Comparison of ENCODE assay signal across 8 mouse cellular contexts in genomic region chr2:122027091-122027490, GRCm38 (mm10). TPM values are rescaled to one million over a fixed set of nuclear protein-coding genes. Genes with fewer than 3 reads are reported as not detected.
DNase-seq lines count a peak whose midpoint lies in the region; ATAC-seq and TF ChIP-seq lines count a peak whose summit lies in the region.
"Not testable (repeated sequence)": the region's sequence is repeated elsewhere in the genome, so short reads cannot be mapped to it uniquely, and the experiment has no call there.

No protein-coding gene starts in this region.

- TF ChIP-seq CTCF in CH12.LX (conservative IDR thresholded peaks at IDR 0.05 in 1 of 2, IDR thresholded peaks at IDR 0.05 in 1 of 2; ENCODE audit: low read depth in 2 of 2, low read length in 2 of 2), result not testable (repeated sequence)

- H3K36me3 ChIP-seq in CH12.LX (replicated peaks in 1 of 2; ENCODE audit: control insufficient read depth in 1 of 2, insufficient read depth in 1 of 2, low read length in 1 of 2), result peaks cover 0 to 11% of the 10 kb centered on the region in 2 experiments
- peaks cover 17% of the 10 kb centered on the region for H3K36me3 ChIP-seq in erythroblast, embryonic 14.5 days (ENCODE audit: control insufficient read depth)
- H3K36me3 ChIP-seq in heart, embryonic 14.5 days (ENCODE audit: control insufficient read depth, insufficient read depth, low read length), result peaks cover 16% of the 10 kb centered on the region
- H3K36me3 ChIP-seq in kidney, embryonic 16.5 days (ENCODE audit: insufficient read depth, low read length); lung, embryonic 16.5 days (ENCODE audit: control insufficient read depth, insufficient read depth, low read length); stomach, embryonic 16.5 days (ENCODE audit: control insufficient read depth, insufficient read depth, low read length): not testable (repeated sequence)
- peaks cover 17% of the 10 kb centered on the region; the same call in 1 of the 2 replicates for H3K36me3 ChIP-seq in liver, embryonic 12.5 days

- H3K4me1 ChIP-seq in CH12.LX (ENCODE audit: control insufficient read depth in 1 of 2, insufficient read depth in 2 of 2), result peaks cover 0 to 19% of the 10 kb centered on the region in 2 experiments; a peak in 2 of 4 replicates
- H3K4me1 ChIP-seq in erythroblast, embryonic 14.5 days (ENCODE audit: control insufficient read depth), result peaks cover 25% of the 10 kb centered on the region
- H3K4me1 ChIP-seq in heart, embryonic 14.5 days (ENCODE audit: control insufficient read depth in 2 of 2, insufficient read depth in 2 of 2, low read length in 2 of 2), result peaks cover 0 to 10% of the 10 kb centered on the region in 2 experiments; a peak in 2 of 4 replicates
- peaks cover 15% of the 10 kb centered on the region for H3K4me1 ChIP-seq in kidney, embryonic 16.5 days (ENCODE audit: insufficient read depth, low read length)
- H3K4me1 ChIP-seq in liver, embryonic 12.5 days, result peaks cover 35% of the 10 kb centered on the region
- not testable (repeated sequence) for H3K4me1 ChIP-seq in lung, embryonic 16.5 days (replicated peaks; ENCODE audit: control insufficient read depth, insufficient read depth, low read length); stomach, embryonic 16.5 days (ENCODE audit: control insufficient read depth, insufficient read depth, low read length)

- H3K27ac ChIP-seq in CH12.LX (ENCODE audit: insufficient read depth, low read depth); heart, embryonic 14.5 days (replicated peaks in 1 of 2; ENCODE audit: control insufficient read depth in 1 of 2, insufficient read depth in 1 of 2, low read depth in 2 of 2, low read length in 2 of 2); kidney, embryonic 16.5 days (ENCODE audit: low read length); lung, embryonic 16.5 days (ENCODE audit: low read length); stomach, embryonic 16.5 days (ENCODE audit: low read length): not testable (repeated sequence)
- H3K27ac ChIP-seq in liver, embryonic 12.5 days, result peak overlapping the region; percentile 98; the same call in 1 of the 2 replicates

- H3K27me3 ChIP-seq in CH12.LX (replicated peaks); erythroblast, embryonic 14.5 days (ENCODE audit: control insufficient read depth); heart, embryonic 14.5 days (ENCODE audit: control insufficient read depth, insufficient read depth, low read length); kidney, embryonic 16.5 days (ENCODE audit: insufficient read depth, low read length); liver, embryonic 12.5 days (replicated peaks); lung, embryonic 16.5 days (ENCODE audit: control insufficient read depth, insufficient read depth, low read depth, low read length); stomach, embryonic 16.5 days (ENCODE audit: control insufficient read depth, insufficient read depth, low read length): not testable (repeated sequence)

- 0 out of 2 replicates have a peak overlapping the region, but pooled peaks have one; percentile 83 for H3K9ac ChIP-seq in CH12.LX (ENCODE audit: insufficient read depth, low read depth)
- not testable (repeated sequence) for H3K9ac ChIP-seq in heart, embryonic 14.5 days (ENCODE audit: low read length); kidney, embryonic 16.5 days (replicated peaks; ENCODE audit: low read length); lung, embryonic 16.5 days (ENCODE audit: low read length); stomach, embryonic 16.5 days (ENCODE audit: low read length)
- H3K9ac ChIP-seq in liver, embryonic 12.5 days, result peak overlapping the region; percentile 97

- not testable (repeated sequence) for H3K4me3 ChIP-seq in CH12.LX (replicated peaks in 1 of 3; ENCODE audit: low read depth in 2 of 3, low read length in 2 of 3, poor library complexity in 1 of 3); heart, embryonic 14.5 days (ENCODE audit: control insufficient read depth in 1 of 2, insufficient read depth in 1 of 2, low read depth in 1 of 2, low read length in 2 of 2); kidney, embryonic 16.5 days (ENCODE audit: low read length); lung, embryonic 16.5 days (ENCODE audit: low read length); stomach, embryonic 16.5 days (replicated peaks; ENCODE audit: low read length)
- H3K4me3 ChIP-seq in erythroblast, embryonic 14.5 days (replicated peaks), result peak overlapping the region; percentile 99
- peak overlapping the region; percentile 88 for H3K4me3 ChIP-seq in liver, embryonic 12.5 days

- not testable (repeated sequence) for TF ChIP-seq POLR2A in CH12.LX (IDR thresholded peaks at IDR 0.05; ENCODE audit: low read depth, low read length)

- H3K9me3 ChIP-seq in CH12.LX (replicated peaks; ENCODE audit: low read length); erythroblast, embryonic 14.5 days (ENCODE audit: control insufficient read depth, low read length); heart, embryonic 14.5 days (ENCODE audit: control insufficient read depth, low read length); kidney, embryonic 16.5 days (ENCODE audit: low read length); liver, embryonic 12.5 days (replicated peaks); lung, embryonic 16.5 days (ENCODE audit: control insufficient read depth, low read length); stomach, embryonic 16.5 days (replicated peaks; ENCODE audit: control insufficient read depth, low read length): not testable (repeated sequence)

- not testable (repeated sequence) for TF ChIP-seq RAD21 in CH12.LX (IDR thresholded peaks at IDR 0.05; ENCODE audit: low read depth, low read length)

- not testable (repeated sequence) for DNase-seq in CH12.LX (ENCODE audit: extremely low read depth)
- DNase-seq in cerebellum, adult 8-10 months, result peak; percentile 12

- in situ Hi-C loops in CH12.LX (cut with MboI; ENCODE audit: low pct_ligation_motif_present, low pct_unique_long_range_greater_than_20kb, low sequenced_read_pairs), result loop anchor here (10.0 to 25.0 kb wide), 2 partner anchors 152 to 465 kb away; no protein-coding TSS in a partner anchor

- H3K4me2 ChIP-seq in CH12.LX (ENCODE audit: insufficient read depth, low read depth, poor library complexity, severe bottlenecking), result 0 out of 2 replicates have a peak overlapping the region, but pooled peaks have one; percentile 90
- H3K4me2 ChIP-seq in heart, embryonic 14.5 days (ENCODE audit: low read length), result peak overlapping the region; percentile 79; the same call in 1 of the 2 replicates
- peak overlapping the region; percentile 57; the same call in 1 of the 2 replicates for H3K4me2 ChIP-seq in kidney, embryonic 16.5 days (replicated peaks; ENCODE audit: low read depth, low read length)
- H3K4me2 ChIP-seq in liver, embryonic 12.5 days, result peak overlapping the region; percentile 74
- H3K4me2 ChIP-seq in lung, embryonic 16.5 days (ENCODE audit: low read depth, low read length), result peak overlapping the region; percentile 70
- H3K4me2 ChIP-seq in stomach, embryonic 16.5 days (ENCODE audit: low read depth, low read length), result peak overlapping the region; percentile 61; the same call in 1 of the 2 replicates

- dilution Hi-C loops in CH12.LX (cut with MboI; ENCODE audit: extremely low pct_ligation_motif_present, extremely low pct_unique_long_range_greater_than_20kb, low sequenced_read_pairs), result not testable (repeated sequence)

- not testable (repeated sequence) for TF ChIP-seq EP300 in CH12.LX (IDR thresholded peaks at IDR 0.05; ENCODE audit: low read length)

- WGBS in heart, embryonic 14.5 days, result 92% methylated on average over 10 of the region's 10 CpGs
- WGBS in kidney, embryonic 16.5 days, result 91% methylated on average over 10 of the region's 10 CpGs
- WGBS in liver, embryonic 12.5 days (ENCODE audit: insufficient replicate concordance), result 85% methylated on average over 10 of the region's 10 CpGs
- WGBS in lung, embryonic 16.5 days, result 88% methylated on average over 10 of the region's 10 CpGs
- 89% methylated on average over 10 of the region's 10 CpGs for WGBS in stomach, embryonic 16.5 days

- H3K79me2 ChIP-seq in CH12.LX (replicated peaks; ENCODE audit: control insufficient read depth, extremely low read depth, insufficient read depth, poor library complexity, severe bottlenecking), result peaks cover 32% of the 10 kb centered on the region

- ATAC-seq in heart, embryonic 14.5 days (ENCODE audit: insufficient number of reproducible peaks, insufficient read depth, low FRiP score, low read depth); kidney, embryonic 16.5 days (ENCODE audit: low FRiP score, low TSS enrichment); liver, embryonic 12.5 days; lung, embryonic 16.5 days (ENCODE audit: low read depth); stomach, embryonic 16.5 days (ENCODE audit: insufficient read depth, low FRiP score): not testable (repeated sequence)

TF ChIP-seq in CH12.LX, 34 proteins besides CTCF, POLR2A, EP300 and RAD21:
- peak; percentile 3; the same call in 1 of the 2 replicates for TF ChIP-seq ZNF384 (IDR thresholded peaks at IDR 0.05; ENCODE audit: low read depth, low read length)

RNA-seq across cellular contexts. Expression of gene Eif3j1, which starts 1.3 kb away (rescaled TPM):
- total RNA-seq in CH12.LX (2012; rRNA removed) (20.1 and 27.9 TPM in 2 replicates), CH12.LX (2014; rRNA removed) (40.1 and 40.5 TPM in 2 replicates)
- polyA plus RNA-seq in CH12.LX (2012; ENCODE audit: insufficient read length, low read depth), result 26.3 and 27.9 TPM in 2 replicates
- polyA plus RNA-seq in erythroblast, embryonic 14.5 days (2012), result 23.2 and 31.3 TPM in 2 replicates
- 11.9 and 13.0 TPM in 2 replicates for polyA plus RNA-seq in heart, embryonic 14.5 days (2014; fragmentation: Nextera tagmentation; extraction: Ambion mirVana)
- polyA plus RNA-seq in kidney, embryonic 16.5 days (2015; fragmentation: Nextera tagmentation; extraction: Ambion mirVana), result 9.6 and 10.9 TPM in 2 replicates
- 16.4 and 17.0 TPM in 2 replicates for polyA plus RNA-seq in liver, embryonic 12.5 days (2016; fragmentation: Nextera tagmentation; extraction: Ambion mirVana)
- 9.1 and 9.7 TPM in 2 replicates for polyA plus RNA-seq in lung, embryonic 16.5 days (2015; fragmentation: Nextera tagmentation; extraction: Ambion mirVana)
- 8.9 and 9.5 TPM in 2 replicates for polyA plus RNA-seq in stomach, embryonic 16.5 days (2015; fragmentation: Nextera tagmentation; extraction: Ambion mirVana)
